Mouse (Mus musculus) left cerebral cortex, adult 18-20 months (tissue): ENCODE data around the gene Gstp1. TPM values are rescaled to one million over a fixed set of nuclear protein-coding genes. Genes with fewer than 3 reads are reported as not detected.
"Not testable (repeated sequence)": the region's sequence is repeated elsewhere in the genome, so short reads cannot be mapped to it uniquely, and the experiment has no call there.

Experiments
- DNase-seq, 2 experiments: peaks; one replicate each; pipeline ENCODE4 v3.0.0; 2021 to 2022; ENCODE audit warnings: low spot score in 2 of 2, mixed read lengths in 1 of 2
- total RNA-seq, 2 experiments: library from RNA; stranded (reverse); gene quantifications; 2 replicates each; pipeline ENCODE4 v1.2.3; 2021

Gstp1 gene
- total RNA-seq, 2 experiments from 2014 or later = 353 to 399 TPM

DNA sequence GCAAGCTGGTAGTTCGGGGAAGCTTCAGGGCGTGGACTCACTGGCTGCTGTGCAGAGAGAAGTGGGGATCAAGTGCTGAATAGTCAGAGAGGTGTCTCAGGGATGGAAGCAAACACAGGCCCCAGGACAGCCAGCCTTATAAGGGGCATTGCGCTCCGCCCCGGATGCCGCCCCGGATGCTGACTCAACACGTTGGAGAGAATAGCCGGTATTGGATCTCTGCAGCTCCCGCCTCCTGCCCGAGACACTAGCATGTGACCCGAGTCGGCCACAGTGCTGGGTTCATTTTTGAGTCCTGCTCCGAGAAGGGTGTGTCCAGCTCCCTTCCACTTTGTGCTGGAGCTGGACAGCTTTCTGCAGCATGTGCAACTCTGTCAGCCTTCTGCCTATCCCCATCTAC, 4.3 kb upstream of the Gstp1 start:
- DNase-seq = no peak

DNA sequence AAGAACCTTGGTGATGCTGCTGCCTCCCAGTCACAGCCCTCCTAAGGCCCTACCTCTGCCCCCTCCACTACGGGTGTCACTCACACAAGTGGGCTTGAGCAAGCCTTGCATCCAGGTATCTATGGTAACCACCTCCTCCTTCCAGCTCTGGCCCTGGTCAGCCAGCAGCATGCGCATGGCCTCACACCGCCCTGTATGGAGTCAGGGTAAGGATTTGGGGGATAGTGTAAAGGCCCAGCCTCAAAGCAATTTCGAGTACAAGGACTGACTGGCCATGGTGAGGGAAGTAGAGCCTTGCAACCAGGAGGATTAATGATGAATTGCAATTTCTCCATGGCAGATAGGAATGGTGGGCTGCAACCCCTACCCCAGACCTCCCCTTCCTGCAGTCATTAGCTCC, 3.7 kb upstream of the Gstp1 start:
- DNase-seq = not testable (repeated sequence)

GRCm38 (mm10) chr19:4040941-4041340, 3.2 kb upstream of the Gstp1 start:
- not testable (repeated sequence) for DNase-seq

GRCm38 (mm10) chr19:4037154-4037787, 514 bp downstream of the Gstp1 start:
- DNase-seq = not testable (repeated sequence)

GRCm38 (mm10) chr19:4036327-4037045, 1.3 kb downstream of the Gstp1 start:
- DNase-seq = no peak

GRCm38 (mm10) chr19:4033742-4034141, 4.0 kb downstream of the Gstp1 start:
- DNase-seq = no peak

DNA sequence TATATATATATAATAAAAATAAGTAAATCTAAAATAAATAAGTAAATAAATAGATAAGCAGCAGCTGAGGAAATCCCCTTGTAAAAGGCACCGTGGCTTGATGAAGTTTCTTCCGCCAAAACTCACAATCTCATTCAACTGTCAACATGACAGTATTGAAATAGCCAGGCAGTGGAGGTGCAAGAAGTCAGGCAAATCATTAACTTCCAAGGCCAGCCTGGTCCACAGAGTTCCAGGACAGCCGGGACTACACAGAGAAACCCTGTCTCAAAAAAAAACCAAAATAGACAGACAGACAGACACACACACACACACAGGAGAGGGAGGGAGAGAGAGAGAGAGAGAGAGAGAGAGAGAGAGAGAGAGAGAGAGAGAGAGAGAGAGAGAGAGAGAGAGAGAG, 4.5 kb downstream of the Gstp1 start:
- DNase-seq = no peak

DNA sequence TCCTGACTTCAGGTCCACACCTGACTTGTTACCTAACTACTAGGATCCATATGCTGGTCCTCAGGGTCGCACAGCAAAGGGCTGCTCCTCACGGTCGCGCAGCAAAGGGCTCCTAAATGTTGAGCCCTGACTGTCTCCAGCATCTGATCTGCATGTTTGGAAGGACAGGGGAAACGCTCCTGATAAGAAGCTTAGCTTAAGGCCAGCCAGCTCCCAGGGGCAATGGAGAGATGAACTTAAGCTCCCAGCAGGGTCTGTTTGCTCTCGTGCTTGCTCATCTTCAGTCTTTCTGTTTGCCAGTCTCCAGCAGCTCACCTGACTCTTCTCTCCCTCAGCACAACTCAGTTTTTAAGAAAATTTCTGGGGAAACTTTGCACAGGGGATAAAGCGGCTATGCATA, 5.1 kb downstream of the Gstp1 start:
- no peak for DNase-seq

DNA sequence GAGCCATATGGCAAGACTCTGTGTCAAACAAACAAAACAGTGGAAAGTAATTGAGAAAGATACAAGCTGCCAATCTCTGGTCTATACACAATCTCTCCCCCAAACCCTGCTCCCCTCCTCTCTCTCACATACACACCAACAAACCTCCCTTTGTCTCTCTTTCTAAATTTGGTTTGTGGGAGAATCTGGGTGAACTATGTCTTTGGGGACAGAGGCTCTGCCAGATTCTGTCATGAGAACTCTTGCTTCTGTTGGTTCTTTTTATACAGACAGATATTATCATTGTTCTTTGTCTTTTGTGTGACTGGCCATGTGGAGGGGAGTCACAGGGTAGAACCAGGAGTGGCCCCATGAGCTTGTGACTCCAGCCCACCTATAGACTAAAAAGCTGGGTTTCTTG, 10.2 kb downstream of the Gstp1 start:
- DNase-seq = no peak

- DNase-seq = no peak
Measured at GRCm38 (mm10) chr19:4023185-4023584, 14.6 kb downstream of the Gstp1 start.

GRCm38 (mm10) chr19:4018743-4019583, 18.8 kb downstream of the Gstp1 start:
- peak; percentile 69 to 82 for DNase-seq

DNA sequence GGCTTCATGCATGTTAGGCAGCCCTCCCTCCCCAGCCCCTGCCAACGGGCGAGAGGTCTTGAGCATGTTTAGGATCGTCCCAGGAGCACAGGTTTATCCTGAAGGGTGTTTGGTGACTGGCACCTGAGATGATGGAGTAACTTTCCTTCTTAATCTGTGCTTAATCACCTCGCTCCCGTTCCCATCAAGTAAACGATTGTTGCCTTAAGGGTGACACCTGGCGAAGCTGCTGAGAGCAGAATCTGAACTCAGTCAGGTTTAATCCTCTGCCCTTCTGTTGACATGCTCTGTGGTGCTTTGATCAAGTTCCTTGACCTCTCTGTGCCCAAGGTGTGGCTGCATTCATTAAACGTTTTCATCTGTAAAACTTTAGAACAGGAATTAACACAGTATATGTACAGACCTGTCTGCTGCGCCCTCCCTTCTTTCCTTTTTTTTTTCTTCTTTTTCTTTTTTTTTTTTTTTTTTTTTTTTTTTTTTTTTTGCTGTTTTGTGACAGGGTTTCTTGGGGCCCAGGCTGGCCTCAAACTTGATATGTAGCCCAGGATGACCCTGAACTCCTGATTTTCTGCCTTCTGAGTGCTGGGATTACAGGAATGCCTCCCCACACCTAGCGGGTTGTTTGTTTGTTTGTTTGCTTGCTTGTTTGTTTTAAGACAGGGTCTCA, 19.7 kb downstream of the Gstp1 start:
- no peak for DNase-seq

GRCm38 (mm10) chr19:4015635-4016034, 22.1 kb downstream of the Gstp1 start:
- no peak for DNase-seq

- no peak for DNase-seq
Measured at GRCm38 (mm10) chr19:4014802-4015201, 23.0 kb downstream of the Gstp1 start.

DNA sequence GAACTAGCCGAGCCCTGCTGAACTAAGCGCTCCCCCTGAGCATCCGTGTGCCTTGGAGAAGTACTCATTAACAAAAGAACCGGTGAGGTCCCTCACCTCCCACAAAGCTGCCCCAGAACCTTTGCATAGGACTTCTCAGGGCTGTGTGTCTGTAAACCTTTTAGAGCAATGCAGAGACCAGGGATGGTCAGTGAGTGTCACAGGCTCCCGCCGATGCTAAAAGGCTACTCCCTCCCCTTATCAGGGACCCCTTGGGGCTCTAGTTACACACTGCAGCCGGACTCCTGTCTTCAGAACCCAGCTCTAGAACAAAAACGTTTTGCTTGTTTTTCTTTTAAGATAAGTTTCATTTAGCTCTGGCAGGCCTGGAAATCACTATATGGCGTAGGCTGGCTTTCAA, 24.7 kb downstream of the Gstp1 start:
- DNase-seq = no peak

- DNase-seq = peak; percentile 96 to 99
Measured at GRCm38 (mm10) chr19:4012432-4013022, 25.3 kb downstream of the Gstp1 start, which contains the start of gene Ndufv1. Gene Ndufv1 (minus strand): TSS chr19:4012806.

DNA sequence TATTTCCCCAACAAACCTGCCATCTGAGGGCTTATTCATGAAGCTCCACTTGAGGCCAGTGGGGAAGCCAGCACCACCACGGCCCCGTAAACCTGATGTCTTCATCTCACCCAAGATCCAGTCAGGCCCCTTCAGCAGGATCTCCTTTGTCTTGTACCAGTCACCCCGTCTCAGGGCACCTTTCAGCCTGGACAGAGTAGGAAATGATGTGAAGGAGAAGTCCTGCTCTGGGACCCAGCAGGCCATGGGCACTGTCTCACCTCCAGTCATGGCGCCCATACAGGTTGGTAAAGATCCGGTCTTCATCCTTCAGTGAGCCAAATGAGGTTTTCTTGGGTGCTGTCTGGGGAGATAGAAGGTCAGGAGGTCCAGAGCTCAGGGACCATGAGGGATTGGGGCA, 26.7 kb downstream of the Gstp1 start:
- no peak for DNase-seq

GRCm38 (mm10) chr19:4005971-4006370, 31.8 kb downstream of the Gstp1 start:
- no peak for DNase-seq

DNA sequence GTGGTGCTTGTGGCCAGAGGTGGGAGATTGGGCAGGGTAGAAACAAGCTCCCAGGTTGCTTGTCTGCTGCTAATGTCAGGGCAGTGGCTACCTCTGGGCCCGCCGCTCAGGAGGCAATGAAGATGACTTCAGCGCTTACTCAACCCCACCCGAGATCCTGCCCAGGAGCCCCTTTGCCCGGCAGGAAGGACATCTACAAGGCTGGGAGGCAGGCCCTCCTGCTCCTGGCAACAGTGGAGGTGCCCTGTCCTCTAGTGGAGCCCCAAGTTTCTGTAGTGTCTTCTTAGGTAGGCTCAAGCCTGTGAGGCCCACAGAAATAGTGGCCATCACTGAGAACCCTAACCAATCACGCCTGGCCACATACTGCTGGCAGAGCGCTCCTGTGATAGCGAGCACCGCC, 32.7 kb downstream of the Gstp1 start:
- DNase-seq = no peak

GRCm38 (mm10) chr19:4004331-4004730, 33.5 kb downstream of the Gstp1 start:
- no peak for DNase-seq

GRCm38 (mm10) chr19:4003641-4004040, 34.1 kb downstream of the Gstp1 start:
- no peak for DNase-seq
